Mouse (Mus musculus): ENCODE results near the gene Olfr1052.
"Not testable (repeated sequence)": the region's sequence is repeated elsewhere in the genome, so short reads cannot be mapped to it uniquely, and the experiment has no call there.

Olfr1052 gene

DNA sequence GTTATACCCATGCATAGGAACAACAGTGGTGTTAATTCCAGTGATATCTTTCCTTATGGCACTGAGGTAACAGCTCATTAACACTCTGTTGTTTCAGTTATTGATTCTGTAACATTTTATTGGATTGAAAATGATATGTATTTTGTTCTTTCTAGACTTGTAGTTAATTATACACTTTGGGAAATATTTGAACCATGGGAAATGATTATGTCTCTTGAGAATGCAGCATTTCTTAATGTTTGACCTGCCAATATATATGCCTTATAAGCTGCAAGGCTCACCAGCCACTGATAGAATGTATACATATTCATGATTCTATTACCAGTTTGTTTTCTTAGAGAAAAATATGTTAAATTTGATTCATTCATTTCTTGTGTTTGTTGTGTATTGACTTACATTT, at the start of gene Olfr1052:
Gene Olfr1052 (plus strand): TSS at position 301 of the 400 bp plus-strand sequence.
- no peak for DNase-seq

DNA sequence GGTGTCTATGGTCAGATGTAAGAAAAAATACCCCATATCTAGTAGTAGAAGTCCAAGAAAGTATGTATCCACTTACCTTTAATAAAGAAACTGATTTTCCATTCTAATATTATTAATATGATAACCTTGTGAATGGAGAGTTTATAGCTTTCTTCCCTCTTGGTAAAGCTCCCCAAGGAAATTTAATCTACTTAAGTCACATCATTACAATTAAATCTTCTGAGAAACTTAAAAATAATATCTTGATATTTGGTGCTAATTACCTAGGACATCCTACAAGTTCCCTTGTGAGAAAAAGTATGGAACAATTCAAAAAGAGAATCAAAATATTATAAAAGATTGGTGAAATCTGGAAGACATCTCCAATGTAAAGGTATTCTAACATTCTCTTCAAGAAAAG, 34.0 kb upstream of the Olfr1052 start, which contains the start of gene Olfr1049:
Gene Olfr1049 (minus strand): TSS at position 101 of the 400 bp plus-strand sequence.
- DNase-seq, result not testable (repeated sequence)

DNA sequence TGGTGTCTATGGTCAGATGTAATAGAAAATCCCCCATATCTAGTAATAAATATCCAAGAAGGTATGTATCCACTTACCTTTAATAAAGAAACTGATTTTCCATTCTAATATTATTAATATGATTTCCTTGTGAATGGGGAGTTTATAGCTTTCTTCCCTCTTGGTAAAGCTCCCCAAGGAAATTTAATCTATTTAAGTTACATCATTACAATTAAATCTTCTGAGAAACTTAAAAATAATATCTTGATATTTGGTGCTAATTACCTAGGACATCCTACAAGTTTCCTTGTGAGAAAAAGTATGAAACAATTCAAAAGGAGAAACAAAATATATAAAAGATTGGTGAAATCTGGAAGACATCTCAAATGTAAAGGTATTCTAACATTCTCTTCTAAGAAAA, 13.3 kb upstream of the Olfr1052 start, which contains the start of gene Olfr1051:
Gene Olfr1051 (minus strand): TSS at position 101 of the 400 bp plus-strand sequence.
- not testable (repeated sequence) for DNase-seq

DNA sequence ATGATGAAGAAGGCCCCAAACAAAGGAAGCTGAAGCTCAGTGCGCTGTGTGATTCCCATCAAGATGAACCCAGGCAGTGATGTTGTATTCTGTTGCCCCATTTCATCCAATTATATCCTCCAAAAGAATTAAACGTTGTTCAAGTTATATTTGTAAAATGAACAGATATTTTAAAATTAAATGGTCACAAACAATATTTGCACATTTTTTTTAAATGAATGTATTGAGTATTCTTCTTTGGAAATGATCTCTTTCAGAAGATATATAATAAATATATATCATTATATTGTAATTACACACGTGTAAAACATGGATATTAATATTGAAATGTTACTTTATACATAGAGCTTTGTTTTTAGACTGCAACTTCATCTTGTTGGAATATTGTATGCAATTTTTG, 22.9 kb downstream of the Olfr1052 start, which contains the start of gene Olfr1053:
Gene Olfr1053 (minus strand): TSS at position 101 of the 400 bp plus-strand sequence.
- no peak for DNase-seq

DNA sequence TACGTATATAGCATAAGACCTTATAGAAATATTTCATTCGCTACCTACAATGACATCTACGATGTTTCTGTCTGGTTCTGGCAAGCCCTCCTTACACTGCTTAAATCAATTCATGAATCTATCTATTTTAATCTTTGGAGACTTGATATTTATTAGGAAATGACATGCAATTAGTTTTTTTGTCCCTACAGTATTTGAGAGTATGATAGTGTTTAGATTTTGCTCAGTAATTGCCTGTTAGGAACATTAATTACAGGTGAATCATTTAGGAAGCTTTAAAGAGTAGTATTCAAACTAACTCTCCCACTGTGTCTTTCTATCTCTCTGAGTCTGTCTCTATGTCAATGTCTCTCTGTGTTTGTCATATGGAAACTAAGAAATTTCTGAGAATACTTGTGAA, 43.1 kb downstream of the Olfr1052 start, which contains the start of gene Olfr1054:
Gene Olfr1054 (minus strand): TSS at position 101 of the 400 bp plus-strand sequence.
- no peak for DNase-seq
